In genomic region chr3:124272465-124273089, GRCm38 (mm10) we compare ENCODE assay signal across 12 mouse cellular contexts. TPM values are rescaled to one million over a fixed set of nuclear protein-coding genes. Genes with fewer than 3 reads are reported as not detected.
A peak's percentile ranks its signal among the peaks of the same experiment; 100 is the strongest.
DNase-seq lines count a peak whose midpoint lies in the region; ATAC-seq lines count a peak whose summit lies in the region.
"Had no signal": no experiment of that assay in that cellular context is flagged by ENCODE, and none has a peak within 500 bp of the region (broad histone marks: within the 10 kb centered on the region; RNA-seq: fewer than 3 reads in every experiment).

No protein-coding gene starts in this region.

- DNase-seq in cerebellum, adult 18-20 months = peak; percentile 54 to 63
- no peak for DNase-seq in hindbrain, embryonic 14.5 days (ENCODE audit: low spot score)
- no peak for DNase-seq in spleen, postnatal 36 days (ENCODE audit: low spot score in 2 of 2)
- DNase-seq: gastrocnemius, postnatal 36 days; kidney, postnatal 10 days; right cerebral cortex, postnatal 25 days had no signal

- no peak overlapping the region for H3K4me3 ChIP-seq in forebrain, embryonic 13.5 days
- H3K4me3 ChIP-seq in forebrain, embryonic 16.5 days (replicated peaks; ENCODE audit: low read length) = no peak overlapping the region
- H3K4me3 ChIP-seq in hindbrain, embryonic 14.5 days (replicated peaks; ENCODE audit: low read length) = no peak overlapping the region
- H3K4me3 ChIP-seq in neural tube, embryonic 15.5 days (replicated peaks) = no peak overlapping the region
- H3K4me3 ChIP-seq: liver, embryonic 12.5 days had no signal

- no peak overlapping the region for H3K9ac ChIP-seq in forebrain, embryonic 13.5 days
- no peak overlapping the region for H3K9ac ChIP-seq in forebrain, embryonic 16.5 days (replicated peaks; ENCODE audit: low read depth, low read length)
- no peak overlapping the region for H3K9ac ChIP-seq in hindbrain, embryonic 14.5 days
- no peak overlapping the region for H3K9ac ChIP-seq in neural tube, embryonic 15.5 days (replicated peaks)
- H3K9ac ChIP-seq: liver, embryonic 12.5 days had no signal

- 46% methylated on average over 2 of the region's 2 CpGs for WGBS in forebrain, embryonic 13.5 days
- 51% methylated on average over 2 of the region's 2 CpGs for WGBS in forebrain, embryonic 16.5 days
- WGBS in hindbrain, embryonic 14.5 days = 48% methylated on average over 2 of the region's 2 CpGs
- WGBS in neural tube, embryonic 15.5 days = 34% methylated on average over 2 of the region's 2 CpGs

- no peaks in the 10 kb centered on the region for H3K9me3 ChIP-seq in forebrain, embryonic 13.5 days (replicated peaks)
- H3K9me3 ChIP-seq in forebrain, embryonic 16.5 days (ENCODE audit: control insufficient read depth, low read length) = no peaks in the 10 kb centered on the region
- H3K9me3 ChIP-seq in hindbrain, embryonic 14.5 days (ENCODE audit: control insufficient read depth, low read length) = no peaks in the 10 kb centered on the region
- no peaks in the 10 kb centered on the region for H3K9me3 ChIP-seq in neural tube, embryonic 15.5 days (replicated peaks)
- H3K9me3 ChIP-seq: liver, embryonic 12.5 days had no signal

- ATAC-seq in forebrain, embryonic 13.5 days = peak; percentile 36; the same call in 1 of the 2 replicates
- no peak for ATAC-seq in forebrain, embryonic 16.5 days
- peak; percentile 70 for ATAC-seq in hindbrain, embryonic 14.5 days (ENCODE audit: low FRiP score)
- 0 out of 2 replicates have a peak, but pooled peaks have one; percentile 43 for ATAC-seq in neural tube, embryonic 15.5 days (ENCODE audit: low FRiP score)
- no peak for ATAC-seq in activated CD4-positive, CD25-positive, alpha-beta regulatory T cell, adult 4 months
- no peak for ATAC-seq in erythroblast, adult 5-6 weeks (replicated peaks; ENCODE audit: low FRiP score, poor library complexity, severe bottlenecking)
- ATAC-seq: liver, embryonic 12.5 days had no signal

- no peak overlapping the region for H3K4me2 ChIP-seq in forebrain, embryonic 13.5 days
- no peak overlapping the region for H3K4me2 ChIP-seq in forebrain, embryonic 16.5 days (ENCODE audit: low read length)
- no peak overlapping the region for H3K4me2 ChIP-seq in hindbrain, embryonic 14.5 days (replicated peaks)
- no peak overlapping the region for H3K4me2 ChIP-seq in neural tube, embryonic 15.5 days
- H3K4me2 ChIP-seq: liver, embryonic 12.5 days had no signal

- no peaks in the 10 kb centered on the region for H3K36me3 ChIP-seq in forebrain, embryonic 13.5 days (ENCODE audit: poor library complexity, severe bottlenecking)
- H3K36me3 ChIP-seq in forebrain, embryonic 16.5 days (ENCODE audit: control insufficient read depth, insufficient read depth) = no peaks in the 10 kb centered on the region
- H3K36me3 ChIP-seq in hindbrain, embryonic 14.5 days (replicated peaks; ENCODE audit: control insufficient read depth, insufficient read depth) = no peaks in the 10 kb centered on the region
- no peaks in the 10 kb centered on the region for H3K36me3 ChIP-seq in neural tube, embryonic 15.5 days
- H3K36me3 ChIP-seq: liver, embryonic 12.5 days had no signal

- no peak overlapping the region for H3K27ac ChIP-seq in forebrain, embryonic 13.5 days
- H3K27ac ChIP-seq in forebrain, embryonic 16.5 days (ENCODE audit: low read length) = no peak overlapping the region
- no peak overlapping the region for H3K27ac ChIP-seq in hindbrain, embryonic 14.5 days
- no peak overlapping the region for H3K27ac ChIP-seq in neural tube, embryonic 15.5 days (replicated peaks)
- H3K27ac ChIP-seq: liver, embryonic 12.5 days had no signal

- H3K4me1 ChIP-seq in forebrain, embryonic 13.5 days = peaks cover 5% of the 10 kb centered on the region; the same call in 1 of the 2 replicates
- H3K4me1 ChIP-seq in forebrain, embryonic 16.5 days (replicated peaks; ENCODE audit: control insufficient read depth, insufficient read depth, low read length) = 0 out of 2 replicates have a peak, but pooled peaks cover under 1% of the 10 kb centered on the region
- no peaks in the 10 kb centered on the region for H3K4me1 ChIP-seq in hindbrain, embryonic 14.5 days (replicated peaks; ENCODE audit: control insufficient read depth, insufficient read depth, low read length)
- 0 out of 2 replicates have a peak, but pooled peaks cover 2% of the 10 kb centered on the region for H3K4me1 ChIP-seq in neural tube, embryonic 15.5 days
- H3K4me1 ChIP-seq: liver, embryonic 12.5 days had no signal

- H3K27me3 ChIP-seq in forebrain, embryonic 13.5 days = no peaks in the 10 kb centered on the region
- no peaks in the 10 kb centered on the region for H3K27me3 ChIP-seq in forebrain, embryonic 16.5 days (replicated peaks; ENCODE audit: control insufficient read depth, insufficient read depth, low read length)
- no peaks in the 10 kb centered on the region for H3K27me3 ChIP-seq in hindbrain, embryonic 14.5 days (ENCODE audit: control insufficient read depth, insufficient read depth, low read length)
- no peaks in the 10 kb centered on the region for H3K27me3 ChIP-seq in neural tube, embryonic 15.5 days (replicated peaks)
- H3K27me3 ChIP-seq: liver, embryonic 12.5 days had no signal

RNA-seq across cellular contexts. Expression of gene Tram1l1, which starts 48.1 kb away (rescaled TPM):
- 31.5 and 32.0 TPM in 2 replicates for polyA plus RNA-seq in forebrain, embryonic 13.5 days (2015; fragmentation: Nextera tagmentation; extraction: Ambion mirVana)
- polyA plus RNA-seq in forebrain, embryonic 16.5 days (2015; fragmentation: Nextera tagmentation; extraction: Ambion mirVana) = 32.9 and 35.8 TPM in 2 replicates
- 52.5 and 55.6 TPM in 2 replicates for polyA plus RNA-seq in hindbrain, embryonic 14.5 days (2014; fragmentation: Nextera tagmentation; extraction: Ambion mirVana)
- 42.4 and 51.2 TPM in 2 replicates for polyA plus RNA-seq in neural tube, embryonic 15.5 days (2015; fragmentation: Nextera tagmentation; extraction: Ambion mirVana)
- not detected for polyA plus RNA-seq in activated CD4-positive, CD25-positive, alpha-beta regulatory T cell, adult 4 months (2017; shearing (Covaris generic))
- total RNA-seq in erythroblast, adult 5-6 weeks (2015; ENCODE audit: low replicate concordance) = not detected in 2 replicates
- total RNA-seq in erythroblast, adult 5-6 weeks (2017; ENCODE audit: low replicate concordance) = not detected in 2 replicates

Comparison
In these comparisons a context has a peak if more than half of its experiments do, and no peak if none do; other contexts are left out.
1. ATAC-seq: peak in forebrain, embryonic 13.5 days (single experiment), hindbrain, embryonic 14.5 days (single experiment) and neural tube, embryonic 15.5 days (single experiment); none in forebrain, embryonic 16.5 days (single experiment), activated CD4-positive, CD25-positive, alpha-beta regulatory T cell, adult 4 months (single experiment) and erythroblast, adult 5-6 weeks (single experiment).
2. DNase-seq: peak in cerebellum, adult 18-20 months (2 of 2); none in hindbrain, embryonic 14.5 days (single experiment) and spleen, postnatal 36 days (0 of 2).
3. RNA of gene Tram1l1, which starts 48.1 kb away (polyA plus RNA-seq): 52.5 to 55.6 TPM in hindbrain, embryonic 14.5 days, 42.4 to 51.2 TPM in neural tube, embryonic 15.5 days, 32.9 to 35.8 TPM in forebrain, embryonic 16.5 days and 31.5 to 32.0 TPM in forebrain, embryonic 13.5 days; not detected in activated CD4-positive, CD25-positive, alpha-beta regulatory T cell, adult 4 months; every median in the first group is over 10 times any median in the second.